Mouse (Mus musculus) small intestine, adult 2 months (tissue): ENCODE measurements around the gene Srxn1. TPM values are rescaled to one million over a fixed set of nuclear protein-coding genes. Genes with fewer than 3 reads are reported as not detected.

Experiments used
- H3K27ac ChIP-seq: fragments of 200-500 bp; 2 replicates; pipeline ENCODE4 v1.5.1; 2012; ENCODE audit warnings: low read depth, low read length, control low read depth, inconsistent platforms; ENCODE audit not compliant: insufficient read depth
- H3K27me3 ChIP-seq: fragments of 200-500 bp; 2 replicates; pipeline ENCODE4 v1.6.1; 2012; ENCODE audit warnings: mild to moderate bottlenecking, moderate library complexity, low read length, inconsistent platforms; ENCODE audit not compliant: control insufficient read depth, insufficient read depth
- H3K36me3 ChIP-seq: fragments of 200-500 bp; 2 replicates; pipeline ENCODE4 v1.6.1; 2012; ENCODE audit warnings: mild to moderate bottlenecking, low read length, control low read depth, inconsistent platforms; ENCODE audit not compliant: control insufficient read depth, insufficient read depth
- H3K4me1 ChIP-seq: fragments of 200-500 bp; 2 replicates; pipeline ENCODE4 v1.6.1; 2012; ENCODE audit warnings: low read length, inconsistent platforms, mixed read lengths; ENCODE audit not compliant: control insufficient read depth, insufficient read depth, insufficient read length
- H3K4me3 ChIP-seq: fragments of 200-500 bp; 2 replicates; pipeline ENCODE4 v1.5.1; 2012; ENCODE audit warnings: low read depth, mild to moderate bottlenecking, control low read depth, inconsistent platforms, low read length, moderate library complexity
- CTCF ChIP-seq: fragments of 200-500 bp; IDR thresholded peaks from 2 replicates; pipeline ENCODE4 v1.5.1; 2012; ENCODE audit warnings: low read depth, mild to moderate bottlenecking, control low read depth, inconsistent platforms, low read length, moderate library complexity, mixed read lengths; ENCODE audit not compliant: insufficient replicate concordance, insufficient read length; ENCODE audit errors: extremely low read depth
- POLR2A ChIP-seq: fragments of 200-500 bp; IDR thresholded peaks from 2 replicates; pipeline ENCODE4 v1.6.1; 2012; ENCODE audit warnings: low read depth, mild to moderate bottlenecking, control low read depth, inconsistent platforms, low read length, moderate library complexity
- WGBS: fragments of 180-500 bp; shearing (Covaris S2); methylation state at CpG from one replicate; pipeline ENCODE4 v1.1.7; 2018; 5-methylcytosine and 5-hydroxymethylcytosine counted together
- polyA plus RNA-seq: library from polyadenylated mRNA; depleted of rRNA; stranded (reverse); fragments of >200 nt; gene quantifications from 2 replicates; pipeline ENCODE4 v1.2.3, GENCODE M21; 2012; rRNA removed

Gene Srxn1
- polyA plus RNA-seq, 1 experiment, result 579 TPM

GRCm38 (mm10) chr2:152147079-152147478 lies 41.8 kb downstream of the Srxn1 start:
- no peak for TF ChIP-seq CTCF
- no peak for TF ChIP-seq POLR2A
- H3K27me3 ChIP-seq, result peaks cover 30% of the 10 kb centered on the region

GRCm38 (mm10) chr2:152148675-152149074 lies 43.4 kb downstream of the Srxn1 start:
- Histone ChIP-seq H3K27ac (no peak overlapping the region), H3K4me3 (no peak overlapping the region), H3K36me3 (no peaks in the 10 kb centered on the region), H3K27me3 (peaks cover 14% of the 10 kb centered on the region), H3K4me1 (peaks cover 3% of the 10 kb centered on the region)
- WGBS, result 83% methylated on average over 9 of the region's 9 CpGs
- TF ChIP-seq POLR2A (no peak), CTCF (no peak)

More at GRCm38 (mm10) chr2:152147079-152147478, 41.8 kb downstream of the Srxn1 start:
- 65% methylated on average over 3 of the region's 3 CpGs for WGBS
- peaks cover 5% of the 10 kb centered on the region for H3K4me1 ChIP-seq
- H3K27ac ChIP-seq, result no peak overlapping the region
- no peaks in the 10 kb centered on the region for H3K36me3 ChIP-seq
- H3K4me3 ChIP-seq, result no peak overlapping the region

DNA sequence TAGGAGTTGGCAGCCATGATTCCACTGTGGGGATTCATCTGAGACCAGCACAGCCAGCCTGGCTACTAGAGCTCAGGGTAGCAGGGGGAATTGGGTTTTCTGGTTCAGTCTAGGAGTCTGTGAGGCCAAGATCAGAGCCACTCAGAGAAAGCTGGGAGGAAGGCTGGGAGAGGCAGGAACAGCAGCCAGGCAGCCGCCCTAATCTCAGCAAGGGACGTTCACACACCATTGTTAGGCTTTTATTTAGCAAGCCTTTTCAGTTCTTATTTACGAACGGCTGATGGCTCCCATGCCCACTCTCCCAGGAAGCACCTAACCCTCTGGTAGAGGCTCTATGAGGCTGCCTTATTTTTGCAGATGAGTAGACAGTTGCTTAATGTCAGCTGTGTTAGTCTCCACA lies 44.6 kb downstream of the Srxn1 start:
- Histone ChIP-seq H3K36me3 (no peaks in the 10 kb centered on the region), H3K27me3 (peaks cover 2% of the 10 kb centered on the region; the same call in 1 of the 2 replicates), H3K27ac (no peak overlapping the region), H3K4me1 (no peaks in the 10 kb centered on the region), H3K4me3 (no peak overlapping the region)
- WGBS, result 39% methylated on average over 4 of the region's 4 CpGs
- TF ChIP-seq CTCF (no peak), POLR2A (no peak)

- TF ChIP-seq CTCF (no peak), POLR2A (no peak)
- no peaks in the 10 kb centered on the region for H3K36me3 ChIP-seq
- no peaks in the 10 kb centered on the region for H3K4me1 ChIP-seq
- no peak overlapping the region for H3K27ac ChIP-seq
- WGBS, result 69% methylated on average over 6 of the region's 6 CpGs
- H3K4me3 ChIP-seq, result no peak overlapping the region
- H3K27me3 ChIP-seq, result no peaks in the 10 kb centered on the region
These were observed 45.1 kb downstream of the Srxn1 start for GRCm38 (mm10) chr2:152150373-152150772.

DNA sequence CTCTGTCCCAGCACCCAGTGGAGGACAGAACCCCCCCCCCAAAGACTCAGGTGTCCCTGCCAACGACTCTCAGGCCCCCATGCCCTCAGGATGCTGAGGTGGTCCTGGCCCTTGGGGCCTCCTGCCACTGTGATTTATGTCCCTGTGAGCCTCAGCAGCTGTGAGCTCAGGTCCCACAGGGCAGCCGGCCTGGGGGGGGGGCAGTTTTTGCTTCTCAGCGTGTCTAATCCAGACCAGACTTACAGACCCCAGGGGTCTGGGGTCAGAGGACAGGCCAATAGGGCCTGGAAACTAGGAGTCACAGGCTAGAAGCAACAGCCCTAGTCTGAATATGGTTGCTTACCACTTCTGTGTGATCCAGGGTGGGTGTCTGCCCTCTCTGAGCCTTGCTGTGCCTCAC lies 48.0 kb downstream of the Srxn1 start:
- Histone ChIP-seq H3K27me3 (no peaks in the 10 kb centered on the region), H3K4me3 (no peak overlapping the region), H3K36me3 (no peaks in the 10 kb centered on the region), H3K27ac (no peak overlapping the region), H3K4me1 (no peaks in the 10 kb centered on the region)
- 39% methylated on average over 3 of the region's 3 CpGs for WGBS
- TF ChIP-seq POLR2A (no peak), CTCF (no peak)

- no peak overlapping the region for H3K4me3 ChIP-seq
- 49% methylated on average over 7 of the region's 7 CpGs for WGBS
- no peak for TF ChIP-seq POLR2A
- no peaks in the 10 kb centered on the region for H3K36me3 ChIP-seq
- H3K27me3 ChIP-seq, result no peaks in the 10 kb centered on the region
- no peak overlapping the region for H3K27ac ChIP-seq
- no peaks in the 10 kb centered on the region for H3K4me1 ChIP-seq
These were observed 50.3 kb downstream of the Srxn1 start for GRCm38 (mm10) chr2:152155414-152156208.

- Histone ChIP-seq H3K27ac (no peak overlapping the region), H3K4me1 (no peaks in the 10 kb centered on the region), H3K27me3 (no peaks in the 10 kb centered on the region), H3K36me3 (no peaks in the 10 kb centered on the region), H3K4me3 (no peak overlapping the region)
- 44% methylated on average over 6 of the region's 6 CpGs for WGBS
- TF ChIP-seq POLR2A (no peak), CTCF (no peak)
These were observed 51.2 kb downstream of the Srxn1 start for GRCm38 (mm10) chr2:152156471-152156870.

- Histone ChIP-seq H3K36me3 (no peaks in the 10 kb centered on the region), H3K4me1 (no peaks in the 10 kb centered on the region), H3K4me3 (no peak overlapping the region), H3K27me3 (no peaks in the 10 kb centered on the region), H3K27ac (no peak overlapping the region)
- 91% methylated on average over 1 of the region's 1 CpGs for WGBS
- TF ChIP-seq CTCF (no peak), POLR2A (no peak)
These were observed 54.2 kb downstream of the Srxn1 start for GRCm38 (mm10) chr2:152159487-152159886.

Other genes starting within 250 kb of the Srxn1 start
- gene Angpt4, start 194.3 kb upstream of the Srxn1 start, polyA plus RNA-seq, result 0.15 and 0.25 TPM in 2 replicates
- gene Fam110a, start 125.3 kb upstream of the Srxn1 start, polyA plus RNA-seq, result 10.7 and 14.0 TPM in 2 replicates
- 26.8 and 274 TPM in 2 replicates for gene Slc52a3, start 109.0 kb upstream of the Srxn1 start, polyA plus RNA-seq
- 0.03 TPM in 1 of 2 replicates, not detected in the other for gene Scrt2, start 24.0 kb upstream of the Srxn1 start, polyA plus RNA-seq
- gene Tcf15, start 38.0 kb downstream of the Srxn1 start, polyA plus RNA-seq, result 5.6 and 6.4 TPM in 2 replicates
- 2.6 and 10.1 TPM in 2 replicates for gene Csnk2a1, start 121.3 kb downstream of the Srxn1 start, polyA plus RNA-seq
- 23.4 and 49.6 TPM in 2 replicates for gene Tbc1d20, start 188.3 kb downstream of the Srxn1 start, polyA plus RNA-seq
- 185 and 340 TPM in 2 replicates for gene Rbck1, start 227.1 kb downstream of the Srxn1 start, polyA plus RNA-seq
- gene Trib3, start 238.5 kb downstream of the Srxn1 start, polyA plus RNA-seq, result 5.1 and 23.5 TPM in 2 replicates